Mouse (Mus musculus): ENCODE results near the gene Olfr1032. TPM values are rescaled to one million over a fixed set of nuclear protein-coding genes. Genes with fewer than 3 reads are reported as not detected.

The Olfr1032 gene
- polyA plus RNA-seq, 1 experiment from 2014 or later = not detected

Other genes starting within 250 kb of the Olfr1032 start
- gene Olfr1012, start 242.8 kb upstream of the Olfr1032 start, polyA plus RNA-seq (2014; fragmentation: Nextera tagmentation; extraction: Ambion mirVana) = not detected in 2 replicates
- not detected in 2 replicates for gene Olfr1013, start 238.4 kb upstream of the Olfr1032 start, polyA plus RNA-seq (2014; fragmentation: Nextera tagmentation; extraction: Ambion mirVana)
- gene Olfr1014, start 232.8 kb upstream of the Olfr1032 start, polyA plus RNA-seq (2014; fragmentation: Nextera tagmentation; extraction: Ambion mirVana) = not detected in 2 replicates
- gene Olfr1015, start 223.5 kb upstream of the Olfr1032 start, polyA plus RNA-seq (2014; fragmentation: Nextera tagmentation; extraction: Ambion mirVana) = not detected in 2 replicates
- not detected in 2 replicates for gene Olfr1016, start 203.0 kb upstream of the Olfr1032 start, polyA plus RNA-seq (2014; fragmentation: Nextera tagmentation; extraction: Ambion mirVana)
- gene Olfr1018, start 187.1 kb upstream of the Olfr1032 start, polyA plus RNA-seq (2014; fragmentation: Nextera tagmentation; extraction: Ambion mirVana) = not detected in 2 replicates
- not detected in 2 replicates for gene Olfr1019, start 160.1 kb upstream of the Olfr1032 start, polyA plus RNA-seq (2014; fragmentation: Nextera tagmentation; extraction: Ambion mirVana)
- gene Olfr1020, start 158.5 kb upstream of the Olfr1032 start, polyA plus RNA-seq (2014; fragmentation: Nextera tagmentation; extraction: Ambion mirVana) = not detected in 2 replicates
- not detected in 2 replicates for gene Olfr1022, start 136.9 kb upstream of the Olfr1032 start, polyA plus RNA-seq (2014; fragmentation: Nextera tagmentation; extraction: Ambion mirVana)
- gene Olfr1023, start 119.9 kb upstream of the Olfr1032 start, polyA plus RNA-seq (2014; fragmentation: Nextera tagmentation; extraction: Ambion mirVana) = not detected in 2 replicates
- not detected in 2 replicates for gene Olfr1024, start 100.5 kb upstream of the Olfr1032 start, polyA plus RNA-seq (2014; fragmentation: Nextera tagmentation; extraction: Ambion mirVana)
- not detected in 2 replicates for gene Olfr1025-ps1, start 90.3 kb upstream of the Olfr1032 start, polyA plus RNA-seq (2014; fragmentation: Nextera tagmentation; extraction: Ambion mirVana)
- not detected in 2 replicates for gene Olfr1026, start 84.0 kb upstream of the Olfr1032 start, polyA plus RNA-seq (2014; fragmentation: Nextera tagmentation; extraction: Ambion mirVana)
- gene Olfr1028, start 55.1 kb upstream of the Olfr1032 start, polyA plus RNA-seq (2014; fragmentation: Nextera tagmentation; extraction: Ambion mirVana) = not detected in 2 replicates
- not detected in 2 replicates for gene Olfr1029, start 31.6 kb upstream of the Olfr1032 start, polyA plus RNA-seq (2014; fragmentation: Nextera tagmentation; extraction: Ambion mirVana)
- gene Olfr1030, start 26.3 kb upstream of the Olfr1032 start, polyA plus RNA-seq (2014; fragmentation: Nextera tagmentation; extraction: Ambion mirVana) = not detected in 2 replicates
- not detected in 2 replicates for gene Olfr1031, start 15.2 kb upstream of the Olfr1032 start, polyA plus RNA-seq (2014; fragmentation: Nextera tagmentation; extraction: Ambion mirVana)
- 0.63 TPM in 1 of 2 replicates, not detected in the other for gene Olfr1033, start 15.1 kb downstream of the Olfr1032 start, polyA plus RNA-seq (2014; fragmentation: Nextera tagmentation; extraction: Ambion mirVana)
- gene Olfr1034, start 40.3 kb downstream of the Olfr1032 start, polyA plus RNA-seq (2014; fragmentation: Nextera tagmentation; extraction: Ambion mirVana) = not detected in 2 replicates
- not detected in 2 replicates for gene Olfr1036, start 68.5 kb downstream of the Olfr1032 start, polyA plus RNA-seq (2014; fragmentation: Nextera tagmentation; extraction: Ambion mirVana)
- gene Olfr1037, start 81.8 kb downstream of the Olfr1032 start, polyA plus RNA-seq (2014; fragmentation: Nextera tagmentation; extraction: Ambion mirVana) = not detected in 2 replicates
- not detected in 2 replicates for gene Olfr1039, start 130.4 kb downstream of the Olfr1032 start, polyA plus RNA-seq (2014; fragmentation: Nextera tagmentation; extraction: Ambion mirVana)
- gene Olfr1040, start 141.2 kb downstream of the Olfr1032 start, polyA plus RNA-seq (2014; fragmentation: Nextera tagmentation; extraction: Ambion mirVana) = not detected in 2 replicates
- not detected in 2 replicates for gene Olfr1042, start 156.3 kb downstream of the Olfr1032 start, polyA plus RNA-seq (2014; fragmentation: Nextera tagmentation; extraction: Ambion mirVana)
- gene Olfr1043, start 162.0 kb downstream of the Olfr1032 start, polyA plus RNA-seq (2014; fragmentation: Nextera tagmentation; extraction: Ambion mirVana) = not detected in 2 replicates
- not detected in 2 replicates for gene Olfr1044, start 172.3 kb downstream of the Olfr1032 start, polyA plus RNA-seq (2014; fragmentation: Nextera tagmentation; extraction: Ambion mirVana)
- not detected in 2 replicates for gene Olfr52, start 180.1 kb downstream of the Olfr1032 start, polyA plus RNA-seq (2014; fragmentation: Nextera tagmentation; extraction: Ambion mirVana)
- not detected in 2 replicates for gene Olfr1045, start 197.5 kb downstream of the Olfr1032 start, polyA plus RNA-seq (2014; fragmentation: Nextera tagmentation; extraction: Ambion mirVana)
- not detected in 2 replicates for gene Olfr1046, start 213.8 kb downstream of the Olfr1032 start, polyA plus RNA-seq (2014; fragmentation: Nextera tagmentation; extraction: Ambion mirVana)
- not detected in 2 replicates for gene Olfr1047, start 225.9 kb downstream of the Olfr1032 start, polyA plus RNA-seq (2014; fragmentation: Nextera tagmentation; extraction: Ambion mirVana)
- gene Olfr1048, start 234.7 kb downstream of the Olfr1032 start, polyA plus RNA-seq (2014; fragmentation: Nextera tagmentation; extraction: Ambion mirVana) = not detected in 2 replicates